In the genomic region with DNA sequence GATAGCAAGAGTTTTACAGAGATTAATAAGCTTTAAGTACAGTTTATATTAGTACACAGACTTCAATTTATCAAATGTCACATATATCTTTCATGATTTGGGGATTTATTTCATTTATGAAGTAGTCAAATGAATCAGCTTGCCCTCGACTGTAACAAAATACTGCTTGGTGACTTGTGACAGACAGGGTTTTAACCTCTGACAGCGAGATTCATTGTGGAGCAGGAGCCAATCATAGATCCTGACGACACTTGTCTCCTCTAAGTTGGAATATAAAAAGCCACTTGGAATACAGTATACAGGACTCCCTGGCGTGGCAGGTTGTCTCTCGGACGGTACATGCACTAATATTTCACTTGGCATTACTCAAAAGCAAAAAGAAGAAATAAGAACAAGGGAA, we compare ENCODE assay signal across 12 mouse cellular contexts. TPM values are rescaled to one million over a fixed set of nuclear protein-coding genes. Genes with fewer than 3 reads are reported as not detected.
DNase-seq lines count a peak whose midpoint lies in the region; ATAC-seq and TF ChIP-seq lines count a peak whose summit lies in the region.
"Had no signal": no experiment of that assay in that cellular context is flagged by ENCODE, and none has a peak within 500 bp of the region (broad histone marks: within the 10 kb centered on the region; RNA-seq: fewer than 3 reads in every experiment).

A gene (plus strand): TSS at position 301 of the 400 bp plus-strand sequence.

- TF ChIP-seq CTCF in kidney, postnatal 0 days (IDR thresholded peaks at IDR 0.05; ENCODE audit: low read depth), result no peak

- no peaks in the 10 kb centered on the region for H3K36me3 ChIP-seq in kidney, postnatal 0 days (ENCODE audit: insufficient read depth, low read length)
- H3K36me3 ChIP-seq in forebrain, embryonic 15.5 days, result no peaks in the 10 kb centered on the region
- no peaks in the 10 kb centered on the region for H3K36me3 ChIP-seq in hindbrain, embryonic 14.5 days (replicated peaks; ENCODE audit: control insufficient read depth, insufficient read depth)
- H3K36me3 ChIP-seq in neural tube, embryonic 15.5 days, result no peaks in the 10 kb centered on the region
- H3K36me3 ChIP-seq: neural tube, embryonic 12.5 days had no signal

- WGBS in kidney, postnatal 0 days, result 48% methylated on average over 6 of the region's 6 CpGs
- 49% methylated on average over 6 of the region's 6 CpGs for WGBS in forebrain, embryonic 15.5 days
- WGBS in hindbrain, embryonic 14.5 days, result 55% methylated on average over 6 of the region's 6 CpGs
- WGBS in neural tube, embryonic 15.5 days, result 59% methylated on average over 6 of the region's 6 CpGs

- ATAC-seq in kidney, postnatal 0 days (replicated peaks; ENCODE audit: low FRiP score, low read depth), result no peak
- ATAC-seq in forebrain, embryonic 15.5 days (replicated peaks), result no peak
- no peak for ATAC-seq in hindbrain, embryonic 14.5 days (ENCODE audit: low FRiP score)
- no peak for ATAC-seq in neural tube, embryonic 15.5 days (ENCODE audit: low FRiP score)
- no peak for ATAC-seq in megakaryocyte-erythroid progenitor cell, adult 5-6 weeks (replicated peaks; ENCODE audit: low FRiP score, low TSS enrichment, poor library complexity, severe bottlenecking)
- ATAC-seq: activated CD4-positive, CD25-positive, alpha-beta regulatory T cell, adult 4 months had no signal

- no peak for DNase-seq in kidney, postnatal 0 days (ENCODE audit: low spot score)
- no peak for DNase-seq in kidney, postnatal 25 days
- no peak for DNase-seq in hindbrain, embryonic 14.5 days (ENCODE audit: low spot score)
- DNase-seq in adrenal gland, postnatal 36 days, result no peak
- DNase-seq: thymus, postnatal 25 days had no signal

- peak within 1 kb of the TSS; percentile 26; the same call in 1 of the 2 replicates for H3K4me2 ChIP-seq in kidney, postnatal 0 days (ENCODE audit: low read length)
- peak within 1 kb of the TSS; percentile 31 for H3K4me2 ChIP-seq in forebrain, embryonic 15.5 days (replicated peaks)
- peak within 1 kb of the TSS; percentile 27 for H3K4me2 ChIP-seq in hindbrain, embryonic 14.5 days (replicated peaks)
- H3K4me2 ChIP-seq in neural tube, embryonic 15.5 days, result peak within 1 kb of the TSS; percentile 34
- H3K4me2 ChIP-seq: neural tube, embryonic 12.5 days had no signal

- no peaks in the 10 kb centered on the region for H3K27me3 ChIP-seq in kidney, postnatal 0 days (ENCODE audit: insufficient read depth, low read length)
- no peaks in the 10 kb centered on the region for H3K27me3 ChIP-seq in forebrain, embryonic 15.5 days
- no peaks in the 10 kb centered on the region for H3K27me3 ChIP-seq in hindbrain, embryonic 14.5 days (ENCODE audit: control insufficient read depth, insufficient read depth, low read length)
- no peaks in the 10 kb centered on the region for H3K27me3 ChIP-seq in neural tube, embryonic 15.5 days (replicated peaks)
- H3K27me3 ChIP-seq: neural tube, embryonic 12.5 days had no signal

- 0 out of 2 replicates have a peak within 1 kb of the TSS, but pooled peaks have one; percentile 6 for H3K9ac ChIP-seq in kidney, postnatal 0 days (ENCODE audit: low read depth, low read length)
- H3K9ac ChIP-seq in forebrain, embryonic 15.5 days (replicated peaks), result no peak within 1 kb of the TSS
- 0 out of 2 replicates have a peak within 1 kb of the TSS, but pooled peaks have one; percentile 31 for H3K9ac ChIP-seq in hindbrain, embryonic 14.5 days
- H3K9ac ChIP-seq in neural tube, embryonic 15.5 days (replicated peaks), result no peak within 1 kb of the TSS
- H3K9ac ChIP-seq: neural tube, embryonic 12.5 days had no signal

- no peak within 1 kb of the TSS for H3K4me3 ChIP-seq in kidney, postnatal 0 days (replicated peaks; ENCODE audit: low read depth, low read length)
- no peak within 1 kb of the TSS for H3K4me3 ChIP-seq in forebrain, embryonic 15.5 days
- no peak within 1 kb of the TSS for H3K4me3 ChIP-seq in hindbrain, embryonic 14.5 days (replicated peaks; ENCODE audit: low read length)
- no peak within 1 kb of the TSS for H3K4me3 ChIP-seq in neural tube, embryonic 15.5 days (replicated peaks)
- H3K4me3 ChIP-seq: neural tube, embryonic 12.5 days had no signal

- H3K9me3 ChIP-seq in kidney, postnatal 0 days (replicated peaks; ENCODE audit: low read length), result no peaks in the 10 kb centered on the region
- H3K9me3 ChIP-seq in forebrain, embryonic 15.5 days, result no peaks in the 10 kb centered on the region
- no peaks in the 10 kb centered on the region for H3K9me3 ChIP-seq in hindbrain, embryonic 14.5 days (ENCODE audit: control insufficient read depth, low read length)
- H3K9me3 ChIP-seq in neural tube, embryonic 15.5 days (replicated peaks), result no peaks in the 10 kb centered on the region
- H3K9me3 ChIP-seq: neural tube, embryonic 12.5 days had no signal

- H3K4me1 ChIP-seq in kidney, postnatal 0 days (replicated peaks; ENCODE audit: insufficient read depth, low read length), result 0 out of 2 replicates have a peak, but pooled peaks cover 5% of the 10 kb centered on the region
- peaks cover 19% of the 10 kb centered on the region for H3K4me1 ChIP-seq in forebrain, embryonic 15.5 days
- peaks cover 5% of the 10 kb centered on the region; the same call in 1 of the 2 replicates for H3K4me1 ChIP-seq in hindbrain, embryonic 14.5 days (replicated peaks; ENCODE audit: control insufficient read depth, insufficient read depth, low read length)
- peaks cover 8% of the 10 kb centered on the region for H3K4me1 ChIP-seq in neural tube, embryonic 15.5 days

- no peak within 1 kb of the TSS for H3K27ac ChIP-seq in kidney, postnatal 0 days
- H3K27ac ChIP-seq in forebrain, embryonic 15.5 days (replicated peaks), result peak within 1 kb of the TSS; percentile 54
- H3K27ac ChIP-seq in hindbrain, embryonic 14.5 days, result no peak within 1 kb of the TSS
- H3K27ac ChIP-seq in neural tube, embryonic 15.5 days (replicated peaks), result no peak within 1 kb of the TSS
- H3K27ac ChIP-seq: neural tube, embryonic 12.5 days had no signal

RNA-seq across cellular contexts. Expression of the gene that starts here (rescaled TPM):
- 0.05 TPM in 1 of 2 replicates, not detected in the other for polyA plus RNA-seq in kidney, postnatal 0 days (2015; fragmentation: Nextera tagmentation; extraction: Ambion mirVana)
- 0.52 and 0.66 TPM in 2 replicates for polyA plus RNA-seq in forebrain, embryonic 15.5 days (2015; fragmentation: Nextera tagmentation; extraction: Ambion mirVana)
- 0.25 TPM in 2 replicates for polyA plus RNA-seq in hindbrain, embryonic 14.5 days (2014; fragmentation: Nextera tagmentation; extraction: Ambion mirVana)
- 0.74 and 0.81 TPM in 2 replicates for polyA plus RNA-seq in neural tube, embryonic 15.5 days (2015; fragmentation: Nextera tagmentation; extraction: Ambion mirVana)
- not detected for total RNA-seq in adrenal gland, postnatal 36 days (2021)
- total RNA-seq in megakaryocyte-erythroid progenitor cell, adult 5-6 weeks (2014; fragmentation: Nextera tagmentation), result not detected in 2 replicates
- not detected in 2 replicates for total RNA-seq in megakaryocyte-erythroid progenitor cell, adult 5-6 weeks (2017)
- total RNA-seq: granulocyte monocyte progenitor cell, adult 5-6 weeks had no signal
- polyA plus RNA-seq: activated CD4-positive, CD25-positive, alpha-beta regulatory T cell, adult 4 months; kidney, embryonic 14.5 days had no signal

Comparison
In these comparisons a context has a peak if more than half of its experiments do, and no peak if none do; other contexts are left out.
1. H3K9ac ChIP-seq: peak in kidney, postnatal 0 days (single experiment) and hindbrain, embryonic 14.5 days (single experiment); none in forebrain, embryonic 15.5 days (single experiment) and neural tube, embryonic 15.5 days (single experiment).
2. Peak in every context shown above with its lines, with median percentiles within 50 percentile points of each other: H3K4me2 ChIP-seq.